Mouse (Mus musculus) forebrain, embryonic 11.5 days (tissue): ENCODE results near the gene Arap2. TPM values are rescaled to one million over a fixed set of nuclear protein-coding genes. Genes with fewer than 3 reads are reported as not detected.
A peak's percentile ranks its signal among the peaks of the same experiment; 100 is the strongest.

Experiments
- ATAC-seq: fragments of 200-750 bp; cut with Nextera tagmentation; replicated peaks from 2 replicates; pipeline ENCODE4 v1.8.0; 2017; ENCODE audit warnings: moderate TSS enrichment; ENCODE audit not compliant: low FRiP score
- DNase-seq: peaks from one replicate; pipeline ENCODE4 v3.0.0-alpha.2; 2017; ENCODE audit warnings: low spot score
- H3K27ac ChIP-seq: fragments of 300-500 bp; sonication (generic); 2 replicates; pipeline ENCODE4 v1.5.1; 2014; ENCODE audit warnings: low read depth, low read length
- H3K27me3 ChIP-seq: fragments of 300-500 bp; sonication (generic); 2 replicates; pipeline ENCODE4 v1.6.1; 2014; ENCODE audit warnings: mild to moderate bottlenecking, low read length, mixed read lengths; ENCODE audit not compliant: control insufficient read depth, insufficient read depth
- H3K36me3 ChIP-seq: fragments of 300-500 bp; sonication (generic); 2 replicates; pipeline ENCODE4 v1.6.1; 2014; ENCODE audit warnings: mild to moderate bottlenecking, low read length, moderate library complexity, mixed read lengths; ENCODE audit not compliant: control insufficient read depth, insufficient read depth
- H3K4me1 ChIP-seq: fragments of 300-500 bp; sonication (generic); replicated peaks from 2 replicates; pipeline ENCODE4 v1.6.1; 2014; ENCODE audit warnings: low read length, mixed read lengths; ENCODE audit not compliant: control insufficient read depth, insufficient read depth
- H3K4me2 ChIP-seq: fragments of 300-500 bp; sonication (generic); 2 replicates; pipeline ENCODE4 v1.6.1; 2014; ENCODE audit warnings: low read depth, mild to moderate bottlenecking, low read length, moderate library complexity, mixed read lengths; ENCODE audit not compliant: severe bottlenecking
- H3K4me3 ChIP-seq: fragments of 300-500 bp; sonication (generic); 2 replicates; pipeline ENCODE4 v1.5.1; 2014; ENCODE audit warnings: low read depth, low read length
- H3K9ac ChIP-seq: fragments of 300-500 bp; sonication (generic); 2 replicates; pipeline ENCODE4 v1.6.1; 2014; ENCODE audit warnings: low read length
- H3K9me3 ChIP-seq: fragments of 300-500 bp; sonication (generic); 2 replicates; pipeline ENCODE4 v1.6.1; 2016; ENCODE audit warnings: low read length, mixed read lengths; ENCODE audit not compliant: control insufficient read depth
- WGBS: fragments of 180-500 bp; shearing (Covaris S2); extraction: QIAGEN DNeasy Blood & Tissue Kit; methylation state at CpG from one replicate; pipeline ENCODE4 v1.1.7; 2014; 5-methylcytosine and 5-hydroxymethylcytosine counted together
- polyA plus RNA-seq: library from polyadenylated mRNA; unstranded; fragments of >200 nt; fragmentation: Nextera tagmentation; extraction: Ambion mirVana; gene quantifications from 2 replicates; pipeline ENCODE4 v1.2.1, GENCODE M21; 2014

Gene Arap2
- polyA plus RNA-seq: 1.0 and 1.6 TPM in 2 replicates

DNA sequence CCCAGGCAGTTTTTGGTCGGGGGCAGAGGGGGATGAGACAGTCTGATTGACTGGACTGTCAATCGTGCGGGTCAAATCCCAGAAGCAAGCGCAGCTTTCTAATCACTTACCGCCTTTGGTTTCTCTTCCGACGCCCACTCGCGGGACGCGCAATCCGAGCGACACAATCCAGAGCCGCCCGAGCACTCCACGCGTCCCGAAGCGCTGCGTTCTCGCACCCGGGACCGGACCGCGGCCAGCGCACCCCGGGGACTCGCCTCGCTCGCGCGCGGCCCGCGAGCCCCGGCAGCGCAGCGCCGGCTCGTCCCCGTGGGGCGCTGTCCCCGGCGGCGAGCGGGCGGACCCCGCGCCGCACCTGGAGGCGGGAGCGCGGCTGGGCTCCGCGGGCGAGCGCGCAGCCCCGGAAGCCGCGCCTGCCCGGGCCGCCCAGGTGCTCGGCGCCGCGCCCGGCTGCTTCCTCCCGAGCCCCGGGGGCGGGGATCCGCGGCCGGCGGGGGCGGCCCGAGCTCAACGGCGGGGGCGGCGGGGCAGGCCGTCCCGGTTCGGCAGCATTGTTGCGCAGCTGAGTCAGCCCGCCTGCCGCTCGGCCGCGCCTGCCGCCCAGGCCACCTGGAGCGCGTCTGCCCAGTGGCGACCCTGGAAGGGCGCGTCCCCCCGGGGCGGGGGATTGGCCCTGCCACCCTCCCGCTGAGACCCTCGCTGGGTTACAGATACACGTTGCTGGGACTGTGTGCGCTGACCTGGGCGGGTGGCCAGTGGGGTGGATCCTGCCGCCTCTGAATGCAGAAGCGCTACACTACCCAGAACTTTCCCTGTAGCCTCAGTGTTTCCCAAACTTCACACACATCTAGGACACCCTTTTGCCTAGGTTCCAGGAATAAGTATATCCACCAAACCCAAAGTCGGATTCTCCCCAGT is at the start of gene Arap2:
Gene Arap2 (minus strand): TSS at position 376 of the 918 bp plus-strand sequence.
- Histone ChIP-seq H3K4me1 (0 out of 2 replicates have a peak, but pooled peaks cover 2% of the 10 kb centered on the region), H3K9me3 (no peaks in the 10 kb centered on the region), H3K36me3 (no peaks in the 10 kb centered on the region), H3K27ac (no peak within 1 kb of the TSS), H3K27me3 (peaks cover 3% of the 10 kb centered on the region; the same call in 1 of the 2 replicates), H3K4me3 (peak within 1 kb of the TSS; percentile 66), H3K4me2 (peak within 1 kb of the TSS; percentile 85), H3K9ac (peak within 1 kb of the TSS; percentile 59)
- ATAC-seq (peak; percentile 89), DNase-seq (peak; percentile 66)
- under 1% methylated on average over 72 of the region's 106 CpGs for WGBS

DNA sequence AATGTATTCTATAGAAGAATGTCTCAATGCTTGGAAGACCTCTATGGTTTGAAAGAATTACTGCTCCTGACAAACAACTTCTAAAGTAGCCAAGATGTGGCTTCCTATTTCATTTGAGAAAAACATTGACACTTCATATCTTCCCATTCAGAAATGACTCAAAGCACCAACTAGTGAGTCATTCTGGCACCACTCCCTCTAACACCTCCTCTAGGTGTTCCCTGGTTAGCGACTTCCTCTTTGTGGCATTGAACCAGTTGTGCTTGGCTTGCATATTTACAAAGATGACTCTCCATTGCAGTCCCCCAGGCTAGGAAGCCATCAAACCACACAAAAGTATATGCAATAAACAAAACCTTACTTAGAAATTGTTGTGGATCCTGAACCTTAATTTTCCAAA is 49.8 kb upstream of the Arap2 start:
- Histone ChIP-seq H3K4me2 (no peak overlapping the region), H3K27ac (no peak overlapping the region), H3K27me3 (no peaks in the 10 kb centered on the region), H3K9me3 (no peaks in the 10 kb centered on the region), H3K9ac (no peak overlapping the region), H3K36me3 (no peaks in the 10 kb centered on the region), H3K4me3 (no peak overlapping the region), H3K4me1 (no peaks in the 10 kb centered on the region)
- 92% methylated on average over 1 of the region's 1 CpGs for WGBS
- ATAC-seq (no peak), DNase-seq (no peak)

GRCm38 (mm10) chr5:62814072-62814414 is 48.1 kb upstream of the Arap2 start:
- Histone ChIP-seq H3K4me1 (no peaks in the 10 kb centered on the region), H3K4me3 (no peak overlapping the region), H3K9me3 (no peaks in the 10 kb centered on the region), H3K36me3 (no peaks in the 10 kb centered on the region), H3K9ac (no peak overlapping the region), H3K27me3 (no peaks in the 10 kb centered on the region), H3K4me2 (no peak overlapping the region), H3K27ac (no peak overlapping the region)
- no peak for DNase-seq
- no peak for ATAC-seq
- 62% methylated on average over 1 of the region's 1 CpGs for WGBS

DNA sequence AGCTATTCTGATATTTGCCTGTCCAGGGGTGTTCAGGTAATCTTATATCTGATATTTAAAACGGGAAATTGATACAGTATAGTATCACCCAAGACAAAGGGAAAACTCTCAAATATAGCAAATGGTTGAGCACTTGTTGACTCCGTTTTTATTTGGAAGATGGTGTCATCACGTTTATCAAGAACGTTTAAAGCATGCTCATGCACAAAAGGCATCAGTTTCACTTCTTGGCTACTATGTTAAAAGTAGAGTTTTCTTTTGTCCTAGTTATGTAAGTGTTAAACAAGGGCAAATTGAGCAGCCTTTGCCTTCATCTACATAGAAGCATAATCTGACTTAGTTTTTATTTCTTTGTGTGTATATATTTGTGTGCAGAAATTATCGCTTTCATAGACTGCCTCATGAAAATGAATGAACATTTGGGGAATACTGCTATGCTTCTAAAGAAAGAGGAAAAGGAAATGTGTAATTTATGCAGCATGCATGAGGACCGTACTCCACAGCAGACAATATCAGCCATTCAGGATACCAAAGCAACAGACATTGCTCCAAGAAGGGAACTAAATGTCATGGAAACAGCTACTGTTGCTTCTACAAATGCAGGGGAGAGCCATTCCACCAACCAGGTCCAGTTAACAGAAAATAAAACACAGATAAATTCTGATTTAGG is 47.6 kb upstream of the Arap2 start, which contains the start of gene Dthd1:
Gene Dthd1 (plus strand): TSS at position 422 of the 670 bp plus-strand sequence.
- DNase-seq (no peak), ATAC-seq (no peak)
- no peak within 1 kb of the TSS for H3K4me2 ChIP-seq
- no peaks in the 10 kb centered on the region for H3K36me3 ChIP-seq
- no peaks in the 10 kb centered on the region for H3K9me3 ChIP-seq
- no peak within 1 kb of the TSS for H3K9ac ChIP-seq
- 87% methylated on average over 6 of the region's 6 CpGs for WGBS
- no peaks in the 10 kb centered on the region for H3K27me3 ChIP-seq
- no peak within 1 kb of the TSS for H3K4me3 ChIP-seq
- no peaks in the 10 kb centered on the region for H3K4me1 ChIP-seq
- no peak within 1 kb of the TSS for H3K27ac ChIP-seq

DNA sequence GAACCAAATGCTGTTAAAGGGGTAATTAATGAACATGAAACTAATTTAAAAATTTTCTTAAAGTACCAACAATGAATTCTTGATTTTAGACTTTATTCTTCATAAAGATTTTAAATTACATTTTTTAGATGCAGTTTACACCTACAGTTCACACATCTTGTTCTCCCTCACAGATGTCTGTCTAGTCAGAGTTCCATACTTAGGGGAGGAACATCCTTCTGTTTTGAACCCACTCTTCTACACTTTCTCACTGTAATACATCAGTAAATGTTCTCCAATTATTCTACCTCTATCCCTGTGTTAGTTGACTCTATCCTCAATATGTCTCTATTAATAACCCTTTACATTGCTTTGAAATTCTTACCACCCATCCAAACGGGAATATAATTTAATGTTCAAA is 26.8 kb upstream of the Arap2 start:
- H3K36me3 ChIP-seq: no peaks in the 10 kb centered on the region
- no peak for DNase-seq
- H3K4me2 ChIP-seq: no peak overlapping the region
- H3K4me1 ChIP-seq: no peaks in the 10 kb centered on the region
- H3K9ac ChIP-seq: no peak overlapping the region
- ATAC-seq: no peak
- H3K27me3 ChIP-seq: no peaks in the 10 kb centered on the region
- WGBS: 85% methylated on average over 1 of the region's 1 CpGs
- no peaks in the 10 kb centered on the region for H3K9me3 ChIP-seq
- no peak overlapping the region for H3K27ac ChIP-seq
- no peak overlapping the region for H3K4me3 ChIP-seq

DNA sequence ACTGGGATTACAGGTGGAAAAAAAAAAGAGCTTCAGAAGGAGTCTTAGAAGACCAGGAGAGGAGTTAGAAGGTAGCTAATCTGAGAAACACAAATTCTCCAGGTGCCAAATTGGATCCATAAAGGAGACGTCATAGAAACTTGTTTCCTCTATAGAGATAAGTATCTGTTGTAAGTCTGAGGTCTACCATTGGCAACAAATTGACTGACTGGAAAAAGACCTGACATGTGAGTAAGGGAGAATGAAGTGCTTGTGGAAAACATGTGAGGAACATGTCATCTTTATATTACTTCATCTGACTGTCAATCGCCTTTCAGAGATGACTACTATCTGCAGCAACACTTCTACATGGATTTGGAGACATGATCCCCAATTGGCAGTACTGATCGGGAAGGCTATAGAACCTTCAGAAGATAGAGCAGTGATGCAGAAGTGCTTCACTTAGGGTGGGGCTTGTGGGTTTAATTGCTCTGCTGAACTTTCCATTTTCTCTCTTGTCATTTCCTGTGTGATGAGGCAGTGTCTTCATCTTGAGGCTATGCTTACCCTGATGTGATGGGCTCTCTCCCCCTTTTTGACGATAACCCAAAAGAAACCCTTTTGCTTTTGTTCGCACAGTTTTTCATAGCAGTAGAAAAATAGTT is 25.1 kb upstream of the Arap2 start:
- no peaks in the 10 kb centered on the region for H3K9me3 ChIP-seq
- H3K9ac ChIP-seq: no peak overlapping the region
- no peak for DNase-seq
- H3K4me1 ChIP-seq: no peaks in the 10 kb centered on the region
- no peak overlapping the region for H3K4me2 ChIP-seq
- H3K27me3 ChIP-seq: no peaks in the 10 kb centered on the region
- no peak for ATAC-seq
- H3K27ac ChIP-seq: no peak overlapping the region
- H3K4me3 ChIP-seq: no peak overlapping the region
- H3K36me3 ChIP-seq: no peaks in the 10 kb centered on the region
- 96% methylated on average over 5 of the region's 5 CpGs for WGBS

GRCm38 (mm10) chr5:62786809-62787208 is 20.9 kb upstream of the Arap2 start:
- no peak for DNase-seq
- no peak overlapping the region for H3K9ac ChIP-seq
- H3K36me3 ChIP-seq: no peaks in the 10 kb centered on the region
- ATAC-seq: no peak
- H3K9me3 ChIP-seq: no peaks in the 10 kb centered on the region
- no peak overlapping the region for H3K4me3 ChIP-seq
- H3K27me3 ChIP-seq: no peaks in the 10 kb centered on the region
- H3K27ac ChIP-seq: no peak overlapping the region
- no peaks in the 10 kb centered on the region for H3K4me1 ChIP-seq
- 84% methylated on average over 3 of the region's 3 CpGs for WGBS
- H3K4me2 ChIP-seq: no peak overlapping the region

- ATAC-seq: no peak
- no peaks in the 10 kb centered on the region for H3K27me3 ChIP-seq
- no peak overlapping the region for H3K9ac ChIP-seq
- H3K36me3 ChIP-seq: no peaks in the 10 kb centered on the region
- no peak for DNase-seq
- 82% methylated on average over 5 of the region's 5 CpGs for WGBS
- H3K4me3 ChIP-seq: no peak overlapping the region
- H3K4me2 ChIP-seq: no peak overlapping the region
- H3K27ac ChIP-seq: no peak overlapping the region
- no peaks in the 10 kb centered on the region for H3K4me1 ChIP-seq
- no peaks in the 10 kb centered on the region for H3K9me3 ChIP-seq
Measured at GRCm38 (mm10) chr5:62778682-62779081, 12.7 kb upstream of the Arap2 start.
